Mouse (Mus musculus) liver, embryonic 13.5 days (tissue): ENCODE measurements at regions not wholly inside any gene's neighbourhood (a gene's known extent, or its start where the extent isn't known, plus 50 kb on each side); places are given as distances from the start of the nearest gene placed in this dataset.
"Not testable (repeated sequence)": the region's sequence is repeated elsewhere in the genome, so short reads cannot be mapped to it uniquely, and the experiment has no call there.

Source experiments
- ATAC-seq: fragments of 200-750 bp; cut with Nextera tagmentation; 2 replicates; pipeline ENCODE4 v1.8.0; 2017; ENCODE audit warnings: low read depth, mild to moderate bottlenecking, moderate number of reproducible peaks, moderate library complexity
- DNase-seq: peaks from one replicate; pipeline ENCODE4 v3.0.0; 2022
- H3K27ac ChIP-seq: fragments of 300-500 bp; sonication (generic); 2 replicates; pipeline ENCODE4 v1.5.1; 2015; ENCODE audit warnings: moderate library complexity, mild to moderate bottlenecking, inconsistent platforms
- H3K27me3 ChIP-seq: fragments of 300-500 bp; sonication (generic); 2 replicates; pipeline ENCODE4 v1.6.1; 2015; ENCODE audit warnings: mild to moderate bottlenecking, inconsistent platforms
- H3K36me3 ChIP-seq: fragments of 300-500 bp; sonication (generic); 2 replicates; pipeline ENCODE4 v1.6.1; 2015; ENCODE audit warnings: mild to moderate bottlenecking, inconsistent platforms
- H3K4me1 ChIP-seq: fragments of 300-500 bp; sonication (generic); replicated peaks from 2 replicates; pipeline ENCODE4 v1.6.1; 2015; ENCODE audit warnings: inconsistent platforms
- H3K4me2 ChIP-seq: fragments of 300-500 bp; sonication (generic); 2 replicates; pipeline ENCODE4 v1.6.1; 2015; ENCODE audit warnings: inconsistent platforms, mild to moderate bottlenecking, moderate library complexity
- H3K4me3 ChIP-seq: fragments of 300-500 bp; sonication (generic); replicated peaks from 2 replicates; pipeline ENCODE4 v1.5.1; 2015; ENCODE audit warnings: mild to moderate bottlenecking, inconsistent platforms
- H3K9ac ChIP-seq: fragments of 300-500 bp; sonication (generic); 2 replicates; pipeline ENCODE4 v1.6.1; 2015; ENCODE audit warnings: mild to moderate bottlenecking, inconsistent platforms
- H3K9me3 ChIP-seq: fragments of 300-500 bp; sonication (generic); replicated peaks from 2 replicates; pipeline ENCODE4 v1.6.1; 2016; ENCODE audit warnings: inconsistent platforms
- WGBS: fragments of 180-500 bp; shearing (Covaris S2); methylation state at CpG from one replicate; pipeline ENCODE4 v1.1.7; 2015; ENCODE audit not compliant: insufficient replicate concordance; 5-methylcytosine and 5-hydroxymethylcytosine counted together

DNA sequence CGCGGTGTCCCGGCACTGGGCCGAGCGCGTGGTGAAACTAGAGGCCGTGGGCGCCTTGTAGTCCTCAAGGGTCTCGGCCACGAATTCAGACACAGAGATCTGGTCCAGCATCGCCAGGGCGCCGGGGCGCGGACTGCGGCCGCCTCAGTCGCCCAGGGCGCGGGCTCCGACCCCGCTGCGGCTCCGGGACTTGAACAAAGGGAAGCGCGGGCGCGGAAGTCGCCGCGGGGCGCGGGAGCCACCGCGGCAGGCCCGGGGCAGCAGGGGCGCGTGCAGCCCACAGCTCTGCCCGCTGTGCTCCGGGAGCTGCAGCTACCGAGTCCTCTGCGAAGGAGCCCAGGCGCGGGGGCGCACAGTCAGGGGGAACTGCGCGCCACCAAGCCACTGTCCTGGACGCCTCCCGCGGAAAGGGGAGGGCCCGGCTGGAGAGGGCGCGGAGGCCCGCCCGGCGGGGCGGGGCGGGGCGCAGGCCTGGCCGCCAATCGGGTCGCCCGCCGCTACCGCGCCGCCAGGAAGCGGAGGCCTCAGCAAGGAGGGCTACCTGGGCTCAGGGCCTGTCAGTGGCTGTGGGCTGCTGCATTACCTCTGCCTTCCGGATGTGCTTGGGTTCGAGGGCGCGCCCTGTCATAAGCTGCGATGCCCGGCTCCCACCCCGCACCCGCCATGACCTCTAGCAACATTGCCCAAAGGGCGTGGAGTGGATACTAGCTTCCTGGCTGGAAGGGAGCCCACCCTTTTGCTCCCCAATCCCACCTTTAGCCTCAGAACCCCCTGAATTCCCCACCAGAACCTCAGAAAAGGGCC is 155.2 kb upstream of the 9030624G23Rik start:
- ATAC-seq, DNase-seq, H3K4me1 ChIP-seq, H3K27ac ChIP-seq, H3K36me3 ChIP-seq, H3K27me3 ChIP-seq, H3K9me3 ChIP-seq: not testable (repeated sequence)
- WGBS: 2% methylated on average over 70 of the region's 77 CpGs
- Histone ChIP-seq H3K4me3 (peak overlapping the region; percentile 58), H3K4me2 (peak overlapping the region; percentile 64), H3K9ac (peak overlapping the region; percentile 43; the same call in 1 of the 2 replicates)
